Mouse (Mus musculus): ENCODE data around the gene Bmp4.

DNA sequence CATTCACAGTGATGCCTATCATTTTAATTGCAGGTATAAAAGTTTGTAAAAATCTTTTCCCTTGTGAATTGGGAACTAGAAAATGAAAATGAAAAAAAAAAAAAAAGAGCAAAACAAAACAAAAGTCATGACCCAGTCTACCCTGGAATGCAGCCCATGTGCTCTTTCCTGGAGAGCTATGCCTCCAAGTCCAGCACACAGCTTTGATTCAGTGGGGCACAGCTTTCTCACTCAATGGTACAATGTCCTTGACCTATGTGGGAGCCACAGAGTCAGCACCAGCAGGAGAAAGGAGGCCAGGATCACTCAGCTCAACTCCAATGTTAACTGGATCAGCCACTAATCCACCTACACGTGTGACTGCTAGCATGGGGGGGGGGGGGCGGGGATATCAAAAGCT lies 9.5 kb upstream of the Bmp4 start:
- no peak for TF ChIP-seq CHD1 (IDR thresholded peaks at IDR 0.05; ENCODE audit: low read depth, low read length)
- TF ChIP-seq CTCF (IDR thresholded peaks at IDR 0.05 in 2 of 3, conservative IDR thresholded peaks at IDR 0.05 in 1 of 3; ENCODE audit: control insufficient read depth in 1 of 3, insufficient read depth in 1 of 3, low read depth in 2 of 3, low read length in 3 of 3, poor library complexity in 1 of 3, severe bottlenecking in 1 of 3) = no peak
- no peak for TF ChIP-seq ZNF384 (IDR thresholded peaks at IDR 0.05; ENCODE audit: low read depth, low read length)
- no peak for TF ChIP-seq TAL1 (IDR thresholded peaks at IDR 0.05; ENCODE audit: low read length)
- TF ChIP-seq USF2 (IDR thresholded peaks at IDR 0.05; ENCODE audit: borderline replicate concordance in 1 of 2, insufficient read depth in 1 of 2, low read depth in 1 of 2, low read length in 2 of 2) = no peak
- TF ChIP-seq GABPA (IDR thresholded peaks at IDR 0.05; ENCODE audit: low read depth, low read length) = no peak
- TF ChIP-seq EP300 (IDR thresholded peaks at IDR 0.05; ENCODE audit: low read depth in 1 of 2, low read length in 2 of 2) = no peak
- TF ChIP-seq POLR2A (IDR thresholded peaks at IDR 0.05; ENCODE audit: control insufficient read depth in 1 of 2, insufficient read depth in 1 of 2, low read depth in 1 of 2, low read length in 2 of 2, poor library complexity in 1 of 2) = no peak
- no peak for TF ChIP-seq USF1 (IDR thresholded peaks at IDR 0.05; ENCODE audit: low read depth, low read length)
- no peak for TF ChIP-seq MAFK (IDR thresholded peaks at IDR 0.05; ENCODE audit: borderline replicate concordance, low read depth, low read length)
